12 mouse cellular contexts compared by ENCODE assay signal in the genomic region with DNA sequence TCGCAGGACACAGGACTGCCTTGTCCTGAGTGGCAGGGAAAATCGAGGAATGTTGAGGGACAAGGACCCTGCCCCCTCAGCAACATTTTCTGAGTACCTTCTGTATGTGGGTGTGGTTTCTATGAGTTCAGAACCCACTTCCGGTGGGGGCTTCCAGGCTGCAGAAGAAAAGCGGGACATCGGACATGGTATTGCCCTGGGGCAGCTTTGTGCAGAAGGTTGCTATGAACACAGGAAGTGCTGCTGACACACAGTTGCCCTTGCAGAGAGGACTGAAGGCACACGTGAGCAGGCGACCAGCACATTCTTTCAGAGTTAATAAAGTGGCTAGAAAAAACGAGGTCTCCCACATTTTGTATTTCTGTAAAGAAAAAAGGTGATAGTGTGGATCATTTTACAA. TPM values are rescaled to one million over a fixed set of nuclear protein-coding genes. Genes with fewer than 3 reads are reported as not detected.
DNase-seq lines count a peak whose midpoint lies in the region; ATAC-seq lines count a peak whose summit lies in the region.
"Had no signal": no experiment of that assay in that cellular context is flagged by ENCODE, and none has a peak within 500 bp of the region (broad histone marks: within the 10 kb centered on the region; RNA-seq: fewer than 3 reads in every experiment).

No protein-coding gene starts in this region.

- no peak for ATAC-seq in liver, embryonic 11.5 days (replicated peaks; ENCODE audit: low FRiP score)
- ATAC-seq in liver, embryonic 12.5 days: no peak

- 26% methylated on average over 8 of the region's 8 CpGs for WGBS in liver, embryonic 11.5 days
- WGBS in liver, embryonic 12.5 days (ENCODE audit: insufficient replicate concordance): 14% methylated on average over 8 of the region's 8 CpGs

- no peaks in the 10 kb centered on the region for H3K9me3 ChIP-seq in liver, embryonic 11.5 days (ENCODE audit: control insufficient read depth, low read length)
- H3K9me3 ChIP-seq in liver, embryonic 12.5 days (replicated peaks): no peaks in the 10 kb centered on the region; the same call in 1 of the 2 replicates

- peak overlapping the region; percentile 21 for H3K4me2 ChIP-seq in liver, embryonic 11.5 days
- H3K4me2 ChIP-seq in liver, embryonic 12.5 days: no peak overlapping the region

- H3K27me3 ChIP-seq in liver, embryonic 11.5 days (replicated peaks; ENCODE audit: control insufficient read depth, insufficient read depth, low read length): no peaks in the 10 kb centered on the region
- H3K27me3 ChIP-seq in liver, embryonic 12.5 days (replicated peaks): 0 out of 2 replicates have a peak, but pooled peaks cover 3% of the 10 kb centered on the region

- no peak overlapping the region for H3K27ac ChIP-seq in liver, embryonic 11.5 days (ENCODE audit: low read depth, low read length)
- H3K27ac ChIP-seq in liver, embryonic 12.5 days: no peak overlapping the region

- no peak for DNase-seq in liver, embryonic 11.5 days (ENCODE audit: low spot score)
- DNase-seq in T-cell, adult 2 months (ENCODE audit: low spot score): peak; percentile 62
- peak; percentile 50 for DNase-seq in lung, postnatal 36 days
- peak; percentile 73 for DNase-seq in thymus, postnatal 14 days
- DNase-seq in left cerebral cortex, adult 8-10 months (ENCODE audit: low spot score in 2 of 2): no peak
- DNase-seq in layer of hippocampus, adult 8-10 months (ENCODE audit: low spot score in 2 of 2): no peak
- DNase-seq: kidney, adult 18-20 months had no signal

- no peak overlapping the region for H3K9ac ChIP-seq in liver, embryonic 11.5 days (ENCODE audit: low read depth, low read length)
- H3K9ac ChIP-seq in liver, embryonic 12.5 days: no peak overlapping the region

- peaks cover 18% of the 10 kb centered on the region for H3K4me1 ChIP-seq in liver, embryonic 11.5 days (replicated peaks; ENCODE audit: control insufficient read depth, insufficient read depth, low read length)
- H3K4me1 ChIP-seq in liver, embryonic 12.5 days: peaks cover 49% of the 10 kb centered on the region

- H3K4me3 ChIP-seq in liver, embryonic 11.5 days (ENCODE audit: low read depth, low read length): no peak overlapping the region
- no peak overlapping the region for H3K4me3 ChIP-seq in liver, embryonic 12.5 days

- no peaks in the 10 kb centered on the region for H3K36me3 ChIP-seq in liver, embryonic 11.5 days (ENCODE audit: control insufficient read depth, insufficient read depth, low read length)
- no peaks in the 10 kb centered on the region for H3K36me3 ChIP-seq in liver, embryonic 12.5 days

RNA-seq across cellular contexts. Expression of a gene that starts 42.6 kb away (rescaled TPM):
- polyA plus RNA-seq in liver, embryonic 11.5 days (2014; fragmentation: Nextera tagmentation; extraction: Ambion mirVana): not detected in 2 replicates
- not detected in 2 replicates for polyA plus RNA-seq in liver, embryonic 12.5 days (2016; fragmentation: Nextera tagmentation; extraction: Ambion mirVana)
- not detected for total RNA-seq in left cerebral cortex, adult 8-10 months (2022)
- total RNA-seq in layer of hippocampus, adult 8-10 months (2022): not detected
- total RNA-seq: adrenal gland, adult 18-20 months; liver, adult 2 months had no signal
- polyA plus RNA-seq: cortical plate, adult 2 months; liver, adult 2 months; neural tube, embryonic 11.5 days had no signal

Comparison
In these comparisons a context has a peak if more than half of its experiments do, and no peak if none do; other contexts are left out.
1. DNase-seq: peak in T-cell, adult 2 months (single experiment), lung, postnatal 36 days (single experiment) and thymus, postnatal 14 days (single experiment); none in liver, embryonic 11.5 days (single experiment), left cerebral cortex, adult 8-10 months (0 of 2) and layer of hippocampus, adult 8-10 months (0 of 2).